In the genomic region with DNA sequence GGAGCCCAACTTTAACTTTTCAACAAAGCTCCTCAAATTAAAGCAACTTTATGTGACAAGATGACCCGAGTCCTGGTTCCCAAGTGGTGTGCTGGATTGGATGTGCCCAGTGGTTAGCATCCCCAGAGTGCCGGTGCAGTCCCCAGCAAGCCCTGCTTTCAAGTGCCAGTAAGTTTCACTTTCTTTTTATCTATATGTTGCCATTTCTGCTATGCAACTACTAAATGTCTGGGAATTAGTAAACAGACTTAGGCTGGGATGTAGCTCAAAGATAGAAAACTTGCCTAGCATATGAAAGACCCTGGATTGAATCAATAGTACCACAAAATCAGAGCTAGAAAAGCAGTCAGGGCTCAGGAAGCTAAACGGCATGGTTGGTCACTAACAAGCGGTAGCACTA, we compare ENCODE assay signal across 8 mouse cellular contexts. TPM values are rescaled to one million over a fixed set of nuclear protein-coding genes. Genes with fewer than 3 reads are reported as not detected.
A peak's percentile ranks its signal among the peaks of the same experiment; 100 is the strongest.
DNase-seq lines count a peak whose midpoint lies in the region; ATAC-seq and TF ChIP-seq lines count a peak whose summit lies in the region.

No protein-coding gene starts in this region.

- no peak for TF ChIP-seq POLR2A in small intestine, adult 2 months (IDR thresholded peaks at IDR 0.05; ENCODE audit: low read depth, low read length)

- 59% methylated on average over 4 of the region's 4 CpGs for WGBS in lung, embryonic 16.5 days
- 71% methylated on average over 4 of the region's 4 CpGs for WGBS in intestine, embryonic 14.5 days
- 26% methylated on average over 4 of the region's 4 CpGs for WGBS in small intestine, adult 2 months

- no peaks in the 10 kb centered on the region for H3K9me3 ChIP-seq in lung, embryonic 16.5 days (ENCODE audit: control insufficient read depth, low read length)
- H3K9me3 ChIP-seq in intestine, embryonic 14.5 days (ENCODE audit: control insufficient read depth, low read length): no peaks in the 10 kb centered on the region

- H3K9ac ChIP-seq in lung, embryonic 16.5 days (ENCODE audit: low read length): no peak overlapping the region
- H3K9ac ChIP-seq in intestine, embryonic 14.5 days (ENCODE audit: low read length): no peak overlapping the region; the same call in 1 of the 2 replicates

- H3K4me2 ChIP-seq in lung, embryonic 16.5 days (ENCODE audit: low read depth, low read length): peak overlapping the region; percentile 62
- H3K4me2 ChIP-seq in intestine, embryonic 14.5 days (ENCODE audit: low read length): peak overlapping the region; percentile 69

- ATAC-seq in lung, embryonic 16.5 days (ENCODE audit: low read depth): no peak
- no peak for ATAC-seq in intestine, embryonic 14.5 days (replicated peaks; ENCODE audit: low FRiP score, low TSS enrichment, low read depth)

- H3K36me3 ChIP-seq in lung, embryonic 16.5 days (ENCODE audit: control insufficient read depth, insufficient read depth, low read length): peaks cover 2% of the 10 kb centered on the region; the same call in 1 of the 2 replicates
- peaks cover 10% of the 10 kb centered on the region; the same call in 1 of the 2 replicates for H3K36me3 ChIP-seq in intestine, embryonic 14.5 days (ENCODE audit: control insufficient read depth, insufficient read depth, low read length)
- no peaks in the 10 kb centered on the region; the same call in 1 of the 2 replicates for H3K36me3 ChIP-seq in small intestine, adult 2 months (ENCODE audit: control insufficient read depth, insufficient read depth, low read length)

- H3K4me1 ChIP-seq in lung, embryonic 16.5 days (replicated peaks; ENCODE audit: control insufficient read depth, insufficient read depth, low read length): peaks cover 14% of the 10 kb centered on the region
- peaks cover 4% of the 10 kb centered on the region for H3K4me1 ChIP-seq in brown adipose tissue, adult 24 weeks (ENCODE audit: control insufficient read depth, insufficient read depth, insufficient read length, low read length)
- H3K4me1 ChIP-seq in intestine, embryonic 14.5 days (replicated peaks; ENCODE audit: control insufficient read depth, insufficient read depth, low read length): peaks cover 15% of the 10 kb centered on the region
- peaks cover 3% of the 10 kb centered on the region; the same call in 1 of the 2 replicates for H3K4me1 ChIP-seq in small intestine, adult 2 months (ENCODE audit: control insufficient read depth, insufficient read depth, insufficient read length, low read length)

- no peaks in the 10 kb centered on the region for H3K27me3 ChIP-seq in lung, embryonic 16.5 days (ENCODE audit: control insufficient read depth, insufficient read depth, low read depth, low read length)
- H3K27me3 ChIP-seq in intestine, embryonic 14.5 days (replicated peaks; ENCODE audit: control insufficient read depth, insufficient read depth, low read length): no peaks in the 10 kb centered on the region
- H3K27me3 ChIP-seq in small intestine, adult 2 months (ENCODE audit: control insufficient read depth, insufficient read depth, low read length): no peaks in the 10 kb centered on the region

- no peak overlapping the region for H3K27ac ChIP-seq in lung, embryonic 16.5 days (ENCODE audit: low read length)
- H3K27ac ChIP-seq in brown adipose tissue, adult 24 weeks (replicated peaks; ENCODE audit: low read depth, low read length): no peak overlapping the region
- no peak overlapping the region for H3K27ac ChIP-seq in intestine, embryonic 14.5 days (ENCODE audit: low read depth)
- H3K27ac ChIP-seq in small intestine, adult 2 months (ENCODE audit: insufficient read depth, low read depth, low read length): no peak overlapping the region

- DNase-seq in lung, postnatal 14 days: no peak
- no peak for DNase-seq in intestine, embryonic 14.5 days (ENCODE audit: low spot score)
- DNase-seq in adrenal gland, postnatal 4 days (ENCODE audit: low spot score in 2 of 2): no peak
- DNase-seq in spleen, adult 12 weeks (ENCODE audit: low spot score): no peak
- DNase-seq in thymus, postnatal 10 days (ENCODE audit: low spot score in 2 of 2): no peak

- TF ChIP-seq CTCF in small intestine, adult 2 months (IDR thresholded peaks at IDR 0.05; ENCODE audit: extremely low read depth, insufficient read length, insufficient replicate concordance, low read depth, low read length): no peak

- peak overlapping the region; percentile 100 for H3K4me3 ChIP-seq in lung, embryonic 16.5 days (ENCODE audit: low read length)
- 0 out of 2 replicates have a peak overlapping the region, but pooled peaks have one; percentile 21 for H3K4me3 ChIP-seq in brown adipose tissue, adult 24 weeks (ENCODE audit: insufficient read depth, low read depth, low read length)
- H3K4me3 ChIP-seq in intestine, embryonic 14.5 days (ENCODE audit: low read depth, low read length): peak overlapping the region; percentile 100
- peak overlapping the region; percentile 50 for H3K4me3 ChIP-seq in small intestine, adult 2 months (ENCODE audit: low read depth, low read length)

RNA-seq across cellular contexts. Expression of a gene that starts 2.3 kb away (rescaled TPM):
- polyA plus RNA-seq in lung, embryonic 16.5 days (2015; fragmentation: Nextera tagmentation; extraction: Ambion mirVana): 55.5 and 59.5 TPM in 2 replicates
- 11.9 and 16.5 TPM in 2 replicates for polyA plus RNA-seq in brown adipose tissue, adult 24 weeks (2012; ENCODE audit: insufficient read depth, insufficient read length, missing spikeins)
- 104 and 110 TPM in 2 replicates for polyA plus RNA-seq in intestine, embryonic 14.5 days (2014; fragmentation: Nextera tagmentation; extraction: Ambion mirVana)
- polyA plus RNA-seq in small intestine, adult 2 months (2012; rRNA removed): 1.4 and 2.8 TPM in 2 replicates
- total RNA-seq in adrenal gland, postnatal 4 days (2021): 10 to 100 TPM; 59.1 to 71.4 TPM

RNA-seq across cellular contexts. Expression of a gene that starts 55.1 kb away (rescaled TPM):
- polyA plus RNA-seq in lung, embryonic 16.5 days (2015; fragmentation: Nextera tagmentation; extraction: Ambion mirVana): 3.4 and 4.1 TPM in 2 replicates
- polyA plus RNA-seq in brown adipose tissue, adult 24 weeks (2012; ENCODE audit: insufficient read depth, insufficient read length, missing spikeins): not detected in 2 replicates
- 0.24 and 0.38 TPM in 2 replicates for polyA plus RNA-seq in intestine, embryonic 14.5 days (2014; fragmentation: Nextera tagmentation; extraction: Ambion mirVana)
- polyA plus RNA-seq in small intestine, adult 2 months (2012; rRNA removed): 0.16 and 0.22 TPM in 2 replicates
- under 1 TPM; 0.14 to 0.17 TPM for total RNA-seq in adrenal gland, postnatal 4 days (2021)

Comparison
In these comparisons a context has a peak if more than half of its experiments do, and no peak if none do; other contexts are left out.
1. H3K4me3 ChIP-seq: peak in every context shown above with its lines; median percentile 100 in lung, embryonic 16.5 days; 100 in intestine, embryonic 14.5 days; 50 in small intestine, adult 2 months; 21 in brown adipose tissue, adult 24 weeks.